Mouse (Mus musculus): ENCODE data around the gene Ak5. TPM values are rescaled to one million over a fixed set of nuclear protein-coding genes. Genes with fewer than 3 reads are reported as not detected.
A peak's percentile ranks its signal among the peaks of the same experiment; 100 is the strongest.
"Not testable (repeated sequence)": the region's sequence is repeated elsewhere in the genome, so short reads cannot be mapped to it uniquely, and the experiment has no call there.

Ak5 gene
- total and polyA plus RNA-seq, 2 experiments from 2014 or later = 14.6 to 27.2 TPM

GRCm38 (mm10) chr3:152583033-152583432 lies 85.1 kb downstream of the Ak5 start:
- H3K4me1 ChIP-seq (ENCODE audit: insufficient read depth) = 0 out of 2 replicates have a peak, but pooled peaks cover under 1% of the 10 kb centered on the region
- no peaks in the 10 kb centered on the region for H3K36me3 ChIP-seq (ENCODE audit: insufficient read depth)
- no peaks in the 10 kb centered on the region for H3K9me3 ChIP-seq (ENCODE audit: low read length)
- no peak overlapping the region for H3K9ac ChIP-seq
- ATAC-seq (no peak), DNase-seq (no peak)
- no peaks in the 10 kb centered on the region for H3K27me3 ChIP-seq (ENCODE audit: insufficient read depth, low read length)
- TF ChIP-seq CTCF (IDR thresholded peaks at IDR 0.05; ENCODE audit: low read depth) = no peak
- H3K4me2 ChIP-seq (ENCODE audit: low read depth) = no peak overlapping the region
- no peak overlapping the region for H3K4me3 ChIP-seq (ENCODE audit: low read depth, low read length)
- H3K27ac ChIP-seq (ENCODE audit: low read depth, low read length) = no peak overlapping the region

- ATAC-seq; H3K4me2 ChIP-seq (ENCODE audit: low read depth); DNase-seq; H3K36me3 ChIP-seq (ENCODE audit: insufficient read depth); H3K4me1 ChIP-seq (ENCODE audit: insufficient read depth); H3K4me3 ChIP-seq (ENCODE audit: low read depth, low read length); H3K27me3 ChIP-seq (ENCODE audit: insufficient read depth, low read length); H3K9ac ChIP-seq; H3K27ac ChIP-seq (ENCODE audit: low read depth, low read length); H3K9me3 ChIP-seq (ENCODE audit: low read length): not testable (repeated sequence)
- 84% methylated on average over 3 of the region's 3 CpGs for WGBS
Observed at GRCm38 (mm10) chr3:152581853-152582252, 86.3 kb downstream of the Ak5 start.

- Histone ChIP-seq H3K36me3 (ENCODE audit: insufficient read depth) (no peaks in the 10 kb centered on the region), H3K4me3 (ENCODE audit: low read depth, low read length) (no peak overlapping the region), H3K9me3 (ENCODE audit: low read length) (no peaks in the 10 kb centered on the region), H3K4me2 (ENCODE audit: low read depth) (no peak overlapping the region), H3K27me3 (ENCODE audit: insufficient read depth, low read length) (no peaks in the 10 kb centered on the region), H3K9ac (no peak overlapping the region), H3K27ac (ENCODE audit: low read depth, low read length) (no peak overlapping the region), H3K4me1 (ENCODE audit: insufficient read depth) (0 out of 2 replicates have a peak, but pooled peaks cover 4% of the 10 kb centered on the region)
- ATAC-seq (no peak), DNase-seq (no peak)
- 82% methylated on average over 10 of the region's 10 CpGs for WGBS
- TF ChIP-seq CTCF (IDR thresholded peaks at IDR 0.05; ENCODE audit: low read depth) = no peak
Observed at GRCm38 (mm10) chr3:152579984-152580591, 88.1 kb downstream of the Ak5 start.

- Histone ChIP-seq H3K36me3 (ENCODE audit: insufficient read depth) (no peaks in the 10 kb centered on the region), H3K27ac (ENCODE audit: low read depth, low read length) (peak overlapping the region; percentile 84), H3K27me3 (ENCODE audit: insufficient read depth, low read length) (no peaks in the 10 kb centered on the region), H3K4me2 (ENCODE audit: low read depth) (peak overlapping the region; percentile 14; the same call in 1 of the 2 replicates), H3K4me3 (ENCODE audit: low read depth, low read length) (no peak overlapping the region), H3K9me3 (ENCODE audit: low read length) (no peaks in the 10 kb centered on the region), H3K4me1 (ENCODE audit: insufficient read depth) (0 out of 2 replicates have a peak, but pooled peaks cover 4% of the 10 kb centered on the region), H3K9ac (no peak overlapping the region)
- WGBS = 41% methylated on average over 26 of the region's 26 CpGs
- ATAC-seq (peak; percentile 95), DNase-seq (peak; percentile 81)
- TF ChIP-seq CTCF (IDR thresholded peaks at IDR 0.05; ENCODE audit: low read depth) = no peak
Observed at GRCm38 (mm10) chr3:152578282-152579228, 89.6 kb downstream of the Ak5 start.

- H3K9me3 ChIP-seq (ENCODE audit: low read length) = no peaks in the 10 kb centered on the region
- ATAC-seq = peak; percentile 10; the same call in 1 of the 2 replicates
- 71% methylated on average over 7 of the region's 7 CpGs for WGBS
- no peak overlapping the region for H3K4me3 ChIP-seq (ENCODE audit: low read depth, low read length)
- 0 out of 2 replicates have a peak, but pooled peaks cover 4% of the 10 kb centered on the region for H3K4me1 ChIP-seq (ENCODE audit: insufficient read depth)
- no peaks in the 10 kb centered on the region for H3K27me3 ChIP-seq (ENCODE audit: insufficient read depth, low read length)
- no peaks in the 10 kb centered on the region for H3K36me3 ChIP-seq (ENCODE audit: insufficient read depth)
- TF ChIP-seq CTCF (IDR thresholded peaks at IDR 0.05; ENCODE audit: low read depth) = no peak
- no peak overlapping the region for H3K4me2 ChIP-seq (ENCODE audit: low read depth)
- no peak overlapping the region for H3K9ac ChIP-seq
- H3K27ac ChIP-seq (ENCODE audit: low read depth, low read length) = peak overlapping the region; percentile 84; the same call in 1 of the 2 replicates
- DNase-seq = no peak
Observed at GRCm38 (mm10) chr3:152577763-152578162, 90.4 kb downstream of the Ak5 start.

GRCm38 (mm10) chr3:152577273-152577672 lies 90.9 kb downstream of the Ak5 start:
- Histone ChIP-seq H3K4me1 (ENCODE audit: insufficient read depth) (0 out of 2 replicates have a peak, but pooled peaks cover 4% of the 10 kb centered on the region), H3K9ac (no peak overlapping the region), H3K36me3 (ENCODE audit: insufficient read depth) (no peaks in the 10 kb centered on the region), H3K27me3 (ENCODE audit: insufficient read depth, low read length) (no peaks in the 10 kb centered on the region), H3K27ac (ENCODE audit: low read depth, low read length) (no peak overlapping the region), H3K9me3 (ENCODE audit: low read length) (no peaks in the 10 kb centered on the region), H3K4me3 (ENCODE audit: low read depth, low read length) (no peak overlapping the region), H3K4me2 (ENCODE audit: low read depth) (no peak overlapping the region)
- ATAC-seq (no peak), DNase-seq (no peak)
- TF ChIP-seq CTCF (IDR thresholded peaks at IDR 0.05; ENCODE audit: low read depth) = no peak
- WGBS = 45% methylated on average over 1 of the region's 1 CpGs

GRCm38 (mm10) chr3:152569242-152569605 lies 98.9 kb downstream of the Ak5 start:
- no peak overlapping the region for H3K9ac ChIP-seq
- 78% methylated on average over 6 of the region's 6 CpGs for WGBS
- DNase-seq (no peak), ATAC-seq (no peak)
- H3K4me2 ChIP-seq (ENCODE audit: low read depth) = no peak overlapping the region
- no peaks in the 10 kb centered on the region for H3K27me3 ChIP-seq (ENCODE audit: insufficient read depth, low read length)
- TF ChIP-seq CTCF (IDR thresholded peaks at IDR 0.05; ENCODE audit: low read depth) = no peak
- no peak overlapping the region for H3K27ac ChIP-seq (ENCODE audit: low read depth, low read length)
- H3K9me3 ChIP-seq (ENCODE audit: low read length) = no peaks in the 10 kb centered on the region
- H3K36me3 ChIP-seq (ENCODE audit: insufficient read depth) = no peaks in the 10 kb centered on the region
- no peaks in the 10 kb centered on the region for H3K4me1 ChIP-seq (ENCODE audit: insufficient read depth)
- H3K4me3 ChIP-seq (ENCODE audit: low read depth, low read length) = no peak overlapping the region

All from forebrain, postnatal 0 days (tissue).